Mouse (Mus musculus) thymus, postnatal 14 days (tissue): Measurements from ENCODE around the gene Pecam1.
"Not testable (repeated sequence)": the region's sequence is repeated elsewhere in the genome, so short reads cannot be mapped to it uniquely, and the experiment has no call there.

Experiments
- DNase-seq: peaks from one replicate; pipeline ENCODE4 v3.0.0; 2021

Gene Pecam1

DNA sequence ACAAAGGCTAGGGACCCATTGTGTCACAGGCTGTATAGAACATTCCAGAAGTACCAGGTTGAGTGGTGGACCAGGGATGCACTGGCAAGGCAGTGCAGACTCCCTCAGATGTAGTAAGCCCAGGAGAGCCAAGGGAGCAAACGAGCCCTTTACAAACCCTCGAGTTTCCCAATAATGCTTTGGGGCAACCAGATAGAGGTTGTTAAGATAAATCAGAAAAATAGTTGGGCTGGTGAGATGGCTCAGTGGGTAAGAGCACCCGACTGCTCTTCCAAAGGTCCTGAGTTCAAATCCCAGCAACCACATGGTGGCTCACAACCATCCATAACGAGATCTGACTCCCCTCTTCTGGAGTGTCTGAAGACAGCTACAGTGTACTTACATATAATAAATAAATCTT, 131.7 kb downstream of the Pecam1 start:
- not testable (repeated sequence) for DNase-seq

DNA sequence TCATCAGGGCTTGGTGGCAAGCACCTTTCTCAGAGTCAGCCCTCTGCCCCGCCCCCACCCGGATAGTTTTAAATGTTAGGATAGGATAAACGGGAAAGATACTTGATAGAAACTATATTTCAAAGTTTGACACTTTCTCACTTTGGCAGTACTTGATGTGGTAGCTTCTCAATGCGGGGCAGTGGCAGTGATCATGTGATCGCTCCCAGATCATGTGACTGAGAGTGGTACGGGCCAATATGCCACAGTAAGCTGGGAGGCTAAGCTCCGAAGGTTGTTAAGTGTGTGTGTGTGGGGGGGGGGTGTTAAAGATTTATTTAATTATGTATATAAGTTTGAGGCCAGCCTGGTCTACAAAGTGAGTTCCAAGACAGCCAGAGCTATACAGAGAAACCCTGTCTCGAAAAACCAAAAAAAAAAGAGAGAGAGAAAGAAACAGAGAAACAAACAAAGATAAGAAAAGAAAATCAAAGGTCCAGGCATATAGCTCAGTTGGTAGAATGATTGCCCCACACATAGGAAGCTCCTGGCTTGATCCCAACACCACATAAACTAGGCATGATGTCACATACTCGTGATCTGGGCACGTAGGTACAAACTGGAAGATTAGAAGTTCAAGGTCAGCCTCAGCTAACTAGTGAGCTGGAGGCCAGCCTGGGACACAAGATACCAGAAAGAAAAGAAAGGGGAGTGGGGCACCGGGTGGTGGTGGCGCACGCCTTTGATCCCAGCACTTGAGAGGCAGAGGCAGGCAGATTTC, 132.4 kb downstream of the Pecam1 start:
- DNase-seq, result no peak

GRCm38 (mm10) chr11:106615561-106615960, 134.9 kb downstream of the Pecam1 start:
- DNase-seq, result no peak

GRCm38 (mm10) chr11:106614339-106614645, 136.1 kb downstream of the Pecam1 start:
- no peak for DNase-seq

DNA sequence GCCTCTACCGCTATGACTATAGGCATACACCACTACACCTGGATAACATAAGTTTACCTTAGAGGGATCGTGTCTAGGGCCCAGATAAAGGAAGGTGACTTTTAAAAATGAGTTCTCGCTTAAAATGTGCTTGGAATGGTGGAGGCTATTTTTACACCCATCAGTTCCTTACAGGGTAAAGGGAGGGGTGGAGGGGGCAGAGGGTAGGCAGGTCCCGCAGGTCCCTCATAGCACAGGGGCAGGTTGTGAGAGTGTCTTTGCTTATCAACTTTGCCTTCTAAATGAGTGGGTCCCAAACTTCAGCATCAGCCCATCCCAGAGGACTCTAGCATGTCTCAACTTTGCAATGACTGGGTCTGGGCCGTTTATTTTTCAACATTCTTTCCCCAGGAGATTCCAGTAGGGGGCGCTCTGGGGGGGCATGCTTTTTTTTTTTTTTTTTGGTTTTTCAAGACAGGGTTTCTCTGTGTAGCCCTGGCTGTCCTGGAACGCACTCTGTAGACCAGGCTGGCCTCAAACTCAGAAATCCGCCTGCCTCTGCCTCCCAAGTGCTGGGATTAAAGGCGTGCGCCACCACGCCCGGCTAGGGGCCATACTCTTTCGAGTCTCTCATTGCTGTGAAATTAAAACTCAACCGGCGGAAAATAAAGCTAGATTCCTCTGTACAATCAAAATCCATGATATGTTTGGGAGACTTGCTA, 136.6 kb downstream of the Pecam1 start:
- peak; percentile 41 for DNase-seq

DNA sequence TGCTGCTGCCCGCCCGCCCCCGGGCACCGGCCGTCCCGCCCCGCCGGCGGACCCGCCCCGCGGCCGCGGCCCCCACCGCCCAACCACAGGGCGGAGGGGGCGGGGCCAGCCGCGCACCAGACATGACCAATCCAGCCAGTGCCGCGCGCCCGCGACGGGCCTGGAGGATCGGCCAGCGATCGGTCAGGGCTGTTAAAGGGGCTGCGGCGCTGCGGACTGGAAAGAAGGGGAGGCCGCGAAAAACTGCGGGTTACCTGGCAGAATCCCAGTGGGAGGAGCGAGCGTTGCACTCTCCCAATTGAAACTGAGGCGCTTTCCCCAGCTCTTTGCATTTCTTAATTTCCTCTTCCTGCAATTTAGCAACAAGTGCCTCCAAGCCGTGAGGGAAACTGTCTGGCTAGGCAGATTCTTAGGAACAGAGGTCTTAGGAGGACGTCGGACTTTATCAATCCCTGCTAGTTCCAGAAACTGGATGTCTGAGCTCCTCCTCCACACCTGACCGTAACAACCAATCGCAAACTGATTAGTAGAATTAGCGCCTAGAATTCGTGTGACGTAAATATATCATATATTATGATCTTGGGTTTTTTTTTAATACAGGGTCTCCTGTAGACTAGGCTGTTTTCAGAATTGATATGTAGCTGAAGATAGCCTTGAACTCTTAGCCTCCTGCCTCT, 137.3 kb downstream of the Pecam1 start, which contains the start of gene Tex2:
Gene Tex2, minus strand, starts transcription at position 463 of the 677 bp plus-strand sequence.
- DNase-seq, result peak; percentile 96

- peak; percentile 52 for DNase-seq
Observed at GRCm38 (mm10) chr11:106612209-106612960, 138.0 kb downstream of the Pecam1 start.

- DNase-seq, result no peak
Observed at GRCm38 (mm10) chr11:106609731-106610130, 140.7 kb downstream of the Pecam1 start.

DNA sequence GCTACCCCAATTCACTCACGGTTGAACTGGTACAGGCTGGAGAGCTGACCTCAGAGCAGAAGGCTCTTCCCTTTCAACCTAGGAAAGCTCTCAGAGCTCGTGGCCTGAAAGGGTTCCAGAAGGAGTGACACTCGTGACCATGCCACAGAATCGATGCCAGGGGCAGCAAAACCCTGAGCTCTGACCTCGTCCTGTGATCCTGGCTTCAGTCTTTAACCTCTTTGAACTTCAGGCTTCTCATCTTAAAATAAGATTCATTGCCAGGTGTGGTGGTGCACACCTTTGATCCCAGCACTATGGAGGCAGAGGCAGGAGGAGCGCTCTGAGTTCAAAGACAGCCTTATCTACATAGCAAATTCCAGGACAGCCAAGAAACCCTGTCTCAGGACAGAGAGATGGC, 143.1 kb downstream of the Pecam1 start:
- no peak for DNase-seq

GRCm38 (mm10) chr11:106606042-106606441, 144.4 kb downstream of the Pecam1 start:
- DNase-seq, result no peak
